Mouse (Mus musculus): Measurements from ENCODE around the gene Pdss2.
A peak's percentile ranks its signal among the peaks of the same experiment; 100 is the strongest.

Pdss2 gene

GRCm38 (mm10) chr10:43312658-43313417 lies 91.6 kb downstream of the Pdss2 start:
- no peak for DNase-seq

- DNase-seq: no peak
Measured at GRCm38 (mm10) chr10:43315228-43315627, 93.9 kb downstream of the Pdss2 start.

DNA sequence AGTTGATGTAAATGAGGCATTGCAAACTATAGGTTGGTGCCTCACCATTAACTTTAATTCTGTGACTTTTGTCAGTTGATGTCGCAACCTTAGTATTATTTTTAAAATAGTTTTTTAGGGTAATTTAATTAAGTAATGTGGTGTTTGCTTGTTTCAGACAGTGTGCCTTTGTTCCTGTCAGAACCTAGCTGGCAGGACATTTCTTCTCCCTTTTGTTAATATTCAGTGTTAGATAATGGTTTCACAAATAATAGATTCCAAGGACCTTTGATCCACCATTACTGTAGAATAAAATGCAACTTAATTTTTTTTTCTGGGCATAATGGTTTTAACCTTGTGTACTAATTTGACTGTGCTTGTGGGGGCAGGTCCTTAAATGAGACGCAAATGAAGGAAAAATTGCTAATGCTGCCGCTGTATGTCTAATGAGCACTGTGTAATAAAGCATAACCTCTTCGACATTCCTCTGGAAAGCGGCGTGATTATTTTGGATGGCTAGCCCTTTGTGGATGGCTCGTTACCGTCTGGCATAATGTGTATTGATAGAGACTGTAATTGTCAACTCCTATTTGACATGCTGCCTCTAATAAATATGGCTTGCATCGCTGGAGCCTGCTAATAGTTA lies 96.2 kb downstream of the Pdss2 start:
- DNase-seq: no peak

GRCm38 (mm10) chr10:43321019-43321418 lies 99.7 kb downstream of the Pdss2 start:
- DNase-seq: no peak

DNA sequence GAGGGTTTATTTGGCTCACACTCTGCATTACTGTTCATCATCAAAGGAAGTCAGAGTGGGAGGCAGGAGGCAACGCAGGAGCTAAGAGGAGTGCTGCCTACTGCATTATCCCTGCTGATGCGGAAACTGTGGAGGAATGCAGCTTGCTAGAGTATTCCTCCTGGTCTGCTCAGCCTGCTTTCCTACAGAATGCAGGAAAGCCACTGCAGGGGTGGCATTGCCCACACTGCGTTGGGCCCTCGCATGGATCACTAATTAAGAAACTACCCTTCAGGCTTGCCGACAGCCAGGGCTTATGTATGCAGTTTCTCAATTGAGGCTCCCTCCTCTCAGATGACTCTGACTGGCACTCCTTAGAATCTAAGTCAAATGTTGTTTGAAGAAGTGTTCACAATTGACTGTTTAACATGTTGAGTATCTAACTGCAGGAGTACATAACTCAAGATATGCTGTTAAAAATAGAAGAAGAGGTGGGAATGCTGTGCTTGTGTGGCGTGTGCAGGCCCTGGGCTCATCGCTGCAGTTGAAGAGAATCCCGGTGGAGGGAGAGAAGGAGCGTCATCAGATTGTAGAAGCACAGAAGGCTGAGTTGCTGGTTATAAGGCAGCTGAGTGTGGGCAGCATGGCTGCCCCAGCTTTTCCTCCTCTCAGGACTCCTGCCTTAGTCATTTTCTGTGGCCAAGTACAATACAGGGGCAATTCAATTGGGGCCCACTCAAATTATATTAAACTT lies 101.3 kb downstream of the Pdss2 start:
- DNase-seq: no peak

DNA sequence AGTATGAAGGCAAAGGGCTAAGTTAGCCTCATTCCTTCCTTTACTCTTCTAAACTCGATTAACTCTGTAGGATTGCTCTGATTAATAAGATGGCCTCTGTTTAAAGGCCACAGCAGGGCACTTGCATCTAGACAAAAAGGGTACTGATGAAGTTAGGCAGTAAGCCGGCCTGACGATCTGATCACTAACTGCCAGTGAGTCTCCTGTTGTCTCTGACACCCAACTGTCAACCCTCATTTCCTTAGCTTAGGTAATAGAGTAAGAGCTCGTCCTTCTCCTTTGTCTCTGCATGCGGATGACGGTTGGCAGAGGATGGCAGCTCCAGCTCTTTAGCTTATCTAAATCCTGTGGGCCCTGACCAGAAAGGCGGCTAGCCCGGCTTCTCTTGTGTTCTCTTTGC lies 102.1 kb downstream of the Pdss2 start:
- DNase-seq: no peak

DNA sequence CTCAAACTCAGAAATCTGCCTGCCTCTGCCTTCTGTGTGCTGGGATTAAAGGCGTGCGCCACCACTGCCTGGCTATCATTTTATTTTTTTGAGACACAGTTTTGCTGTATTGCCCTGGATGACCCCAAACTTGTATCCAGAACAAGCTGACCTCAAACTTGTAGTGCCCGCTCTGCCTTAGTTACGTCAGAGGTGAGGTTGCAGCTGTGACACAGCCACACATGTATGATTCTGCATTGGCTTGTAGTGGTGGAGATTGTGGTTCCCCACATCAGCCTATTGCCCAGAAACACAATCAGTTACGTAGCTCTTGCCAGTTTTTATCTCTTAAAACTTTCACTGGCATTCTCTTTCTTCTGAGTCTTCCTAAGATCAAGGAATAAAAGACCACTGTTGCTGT lies 108.5 kb downstream of the Pdss2 start:
- no peak for DNase-seq

GRCm38 (mm10) chr10:43330691-43331090 lies 109.4 kb downstream of the Pdss2 start:
- no peak for DNase-seq

GRCm38 (mm10) chr10:43331931-43332701 lies 110.8 kb downstream of the Pdss2 start:
- no peak for DNase-seq

DNA sequence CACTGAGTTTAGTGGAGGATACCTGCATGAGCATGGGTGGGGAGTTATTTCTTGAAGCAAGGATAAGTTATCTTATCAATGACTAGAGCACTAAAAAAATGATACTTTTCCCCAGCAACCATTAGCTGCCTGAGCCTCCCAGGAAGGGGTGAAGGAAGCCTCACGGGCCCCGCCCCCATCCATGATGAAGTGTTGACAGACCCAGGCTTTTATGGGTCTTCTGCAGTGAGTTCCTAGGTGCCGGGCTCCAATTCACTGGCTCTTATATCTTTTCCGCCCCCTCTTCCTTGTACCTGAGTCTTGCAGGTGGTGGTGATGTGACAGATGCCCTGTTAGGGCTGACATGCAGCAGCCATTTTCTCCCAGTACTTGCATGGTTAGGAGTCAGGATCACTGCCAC lies 114.6 kb downstream of the Pdss2 start:
- no peak for DNase-seq

GRCm38 (mm10) chr10:43337110-43337509 lies 115.8 kb downstream of the Pdss2 start:
- no peak for DNase-seq

GRCm38 (mm10) chr10:43339811-43340210 lies 118.5 kb downstream of the Pdss2 start:
- no peak for DNase-seq

DNA sequence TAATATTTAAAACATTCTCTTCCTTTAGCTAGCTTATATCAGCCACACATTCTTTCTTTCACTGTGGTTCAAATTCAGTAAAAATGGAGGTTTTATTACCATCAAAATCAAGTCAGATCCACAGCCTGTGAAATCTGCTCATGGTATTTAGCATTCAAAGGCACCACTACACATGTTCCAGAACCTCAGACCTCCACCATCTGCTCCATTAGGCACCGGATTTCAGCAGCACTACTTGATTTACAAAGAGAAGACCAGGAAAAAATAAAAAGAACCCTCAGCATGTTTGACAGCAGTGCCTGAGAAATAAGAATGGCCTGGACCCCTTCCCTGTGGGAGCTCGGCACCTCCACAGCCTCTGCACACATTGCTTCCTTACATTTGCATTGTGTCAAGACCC lies 128.4 kb downstream of the Pdss2 start:
- DNase-seq: no peak

- DNase-seq: no peak
Measured at GRCm38 (mm10) chr10:43357884-43358283, 136.6 kb downstream of the Pdss2 start.

DNA sequence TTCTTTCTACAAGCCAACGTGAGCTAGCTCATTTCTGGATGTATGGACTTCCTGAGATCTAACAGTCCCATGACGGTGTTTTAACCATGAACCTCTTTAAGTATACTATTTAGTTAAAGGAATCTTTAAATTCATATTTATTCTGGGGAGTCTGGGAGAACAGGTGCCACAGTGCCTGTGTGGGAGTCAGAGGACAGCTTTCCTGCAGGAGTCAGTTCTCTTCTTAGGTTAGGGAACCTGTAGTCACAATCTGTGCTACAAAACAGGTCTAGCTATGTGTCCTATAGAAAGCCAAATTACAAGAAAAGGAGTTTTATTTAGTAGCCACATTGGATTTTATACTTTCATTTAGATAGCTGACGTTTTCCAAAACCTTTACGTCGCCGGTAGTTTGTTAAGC lies 141.7 kb downstream of the Pdss2 start:
- DNase-seq: no peak

DNA sequence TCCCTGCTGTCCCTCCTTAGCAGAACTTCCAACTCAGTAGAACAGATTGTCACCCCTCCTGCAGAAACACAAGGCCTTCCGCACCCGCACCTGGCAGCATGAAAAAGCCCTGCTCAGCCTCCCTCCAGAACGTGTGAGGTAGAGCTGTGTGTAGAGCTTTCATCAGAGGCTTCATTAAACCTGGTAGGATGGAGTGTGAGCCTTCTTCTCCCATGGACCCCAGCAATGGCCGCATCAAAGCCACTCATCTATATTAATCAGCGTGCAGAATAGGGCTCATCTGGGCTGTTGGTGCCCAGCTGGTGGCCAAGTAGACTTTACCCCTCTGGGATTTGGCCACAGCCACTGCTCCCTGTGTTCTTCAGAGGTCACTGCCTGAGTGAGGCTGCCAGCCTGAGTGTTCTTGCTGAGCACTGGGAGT lies 142.2 kb downstream of the Pdss2 start:
- peak; percentile 68 for DNase-seq

DNA sequence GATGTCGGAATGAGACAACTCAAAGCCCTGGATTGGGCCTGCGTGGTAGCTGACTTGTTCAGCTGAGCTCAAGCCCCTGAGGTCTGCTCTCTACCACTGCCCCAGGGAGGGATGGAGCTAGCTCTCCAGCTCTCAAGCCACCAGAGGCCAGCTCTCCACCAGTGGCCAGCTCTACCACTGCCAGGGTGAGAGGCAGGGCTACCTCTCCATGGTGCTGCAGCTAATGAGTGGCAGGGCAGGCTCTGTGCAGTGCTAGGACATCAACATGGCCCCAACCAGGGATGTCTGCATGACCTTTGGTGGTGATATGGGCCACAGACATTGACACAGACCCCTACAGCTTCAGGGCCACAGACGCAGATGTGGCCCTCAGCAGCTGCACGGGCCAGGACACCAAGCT lies 144.6 kb downstream of the Pdss2 start:
- DNase-seq: no peak

GRCm38 (mm10) chr10:43368611-43369010 lies 147.3 kb downstream of the Pdss2 start:
- no peak for DNase-seq

DNA sequence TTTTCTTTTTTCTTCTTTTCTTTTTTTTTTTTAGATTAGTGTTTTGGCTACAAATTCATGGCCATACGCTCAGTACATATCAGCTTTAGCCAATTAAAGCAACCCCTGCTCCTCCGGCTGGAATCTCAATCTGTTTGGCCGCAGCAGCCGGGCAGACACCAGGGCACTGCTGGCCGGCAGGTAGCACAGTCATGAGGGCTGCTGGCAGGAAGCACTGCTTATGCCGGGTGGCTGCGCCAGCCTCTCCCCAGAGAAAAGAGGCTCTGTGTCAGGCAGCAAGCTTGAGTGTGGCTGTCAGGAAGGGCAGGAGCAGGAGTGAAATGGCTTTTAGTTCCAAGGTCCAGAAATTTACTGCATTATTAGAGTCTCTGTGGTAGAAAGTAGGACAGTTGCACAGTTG lies 151.0 kb downstream of the Pdss2 start:
- peak; percentile 67 for DNase-seq

GRCm38 (mm10) chr10:43373035-43373434 lies 151.7 kb downstream of the Pdss2 start:
- DNase-seq: no peak

DNA sequence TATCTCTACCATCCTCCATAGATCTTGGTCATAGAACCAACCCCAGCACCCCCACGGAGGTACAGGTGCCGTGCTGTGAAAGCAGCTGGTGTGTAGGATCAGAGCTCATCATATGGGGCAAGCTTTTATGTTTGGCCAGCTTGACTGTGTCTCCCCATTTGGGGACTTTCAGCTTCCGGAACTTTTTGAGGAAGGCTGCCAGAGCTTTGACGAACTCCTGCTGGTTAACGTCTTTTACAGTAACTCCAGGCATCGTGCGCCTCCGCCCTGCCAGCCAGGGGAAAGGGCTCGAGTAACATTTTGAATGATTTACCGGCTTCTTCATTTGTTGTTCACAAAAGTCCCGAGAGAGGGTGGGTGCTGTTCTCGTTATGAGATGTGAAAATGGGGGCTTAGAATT lies 152.4 kb downstream of the Pdss2 start:
- no peak for DNase-seq

DNA sequence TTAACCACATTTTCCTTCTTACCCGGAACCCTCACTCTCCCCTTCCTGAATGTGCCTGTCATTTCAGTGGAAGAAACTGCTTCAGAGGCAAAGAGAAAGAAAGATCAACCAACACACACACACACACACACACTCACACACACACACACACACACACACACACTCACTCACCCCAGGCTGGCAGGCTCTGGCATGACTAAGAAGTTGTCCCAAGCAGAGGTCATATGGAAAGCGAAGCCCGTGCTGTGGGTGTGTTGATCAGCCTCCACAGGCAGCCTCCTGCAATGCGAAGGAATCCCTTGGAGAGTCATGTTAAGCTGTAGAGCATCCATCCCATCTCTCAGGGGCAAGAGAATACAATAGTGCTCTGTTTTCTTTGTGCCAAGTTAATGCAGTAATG lies 154.0 kb downstream of the Pdss2 start:
- DNase-seq: no peak

- DNase-seq: no peak
Measured at GRCm38 (mm10) chr10:43376749-43377148, 155.5 kb downstream of the Pdss2 start.

All from cerebellum, adult 11 months (tissue).